Mouse (Mus musculus): ENCODE measurements around the gene Ppp4r1.

GRCm38 (mm10) chr17:65863830-65864229 is 81.5 kb downstream of the Ppp4r1 start:
- TF ChIP-seq POLR2A (IDR thresholded peaks at IDR 0.05; ENCODE audit: insufficient read depth, low read depth, low read length) (no peak), CTCF (IDR thresholded peaks at IDR 0.05; ENCODE audit: insufficient read depth, low read depth, low read length) (no peak)
